Mouse (Mus musculus) spleen, adult 2 months (tissue): ENCODE measurements at regions not wholly inside any gene's neighbourhood (a gene's known extent, or its start where the extent isn't known, plus 50 kb on each side); places are given as distances from the start of the nearest gene placed in this dataset.

Source experiments
- CTCF ChIP-seq: fragments of 200-500 bp; IDR thresholded peaks from 2 replicates; pipeline ENCODE4 v1.5.1; 2011; ENCODE audit warnings: mild to moderate bottlenecking, inconsistent platforms; ENCODE audit not compliant: insufficient read depth, insufficient read length, insufficient replicate concordance; ENCODE audit errors: extremely low read depth
- POLR2A ChIP-seq: fragments of 200-500 bp; IDR thresholded peaks from 2 replicates; pipeline ENCODE4 v1.6.1; 2011; ENCODE audit warnings: low read depth, low read length, inconsistent platforms

DNA sequence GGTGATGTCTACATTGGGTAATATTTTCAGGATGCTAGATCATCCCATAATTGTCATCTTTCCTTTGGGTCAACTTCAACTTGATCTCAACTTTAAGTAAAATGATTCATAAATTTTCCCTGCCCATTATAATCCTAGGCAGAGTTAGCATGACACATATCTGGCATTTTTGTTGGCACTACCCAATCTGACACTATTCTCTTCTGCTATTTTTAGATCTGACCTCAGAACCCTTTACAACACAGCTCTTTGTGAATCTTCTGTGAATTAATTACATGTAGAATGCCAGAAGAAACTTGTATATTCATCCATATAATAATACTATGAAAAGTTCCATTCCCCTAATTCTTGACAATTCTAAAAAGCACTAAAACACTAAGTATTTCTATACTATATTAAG is 63.7 kb upstream of the Gm49339 start:
- TF ChIP-seq POLR2A (no peak), CTCF (no peak)
